Mouse (Mus musculus) left cerebral cortex, postnatal 14 days (tissue): ENCODE results near the gene Zfp626. TPM values are rescaled to one million over a fixed set of nuclear protein-coding genes. Genes with fewer than 3 reads are reported as not detected.
"Not testable (repeated sequence)": the region's sequence is repeated elsewhere in the genome, so short reads cannot be mapped to it uniquely, and the experiment has no call there.

Experiments
- DNase-seq, 2 experiments: peaks; one replicate each; pipeline ENCODE4 v3.0.0; 2021 to 2022; ENCODE audit warnings: low spot score in 2 of 2, mixed read lengths in 1 of 2
- intact Hi-C: fragments of 180-260 bp; cut with DNase I; formaldehyde crosslinking; loops from one replicate; pipeline ENCODE4 v1.15.1; 2025
- total RNA-seq, 2 experiments: library from RNA; stranded (reverse); gene quantifications; 2 replicates each; pipeline ENCODE4 v1.2.3; 2021

The Zfp626 gene
- total RNA-seq, 2 experiments from 2014 or later = 8.1 to 8.7 TPM

GRCm38 (mm10) chr7:27859301-27860251, 52.6 kb downstream of the Zfp626 start:
- DNase-seq = no peak
- intact Hi-C loops = no loop called here

GRCm38 (mm10) chr7:27860396-27861235, 53.6 kb downstream of the Zfp626 start:
- intact Hi-C loops = no loop called here
- peak; percentile 54 to 66 for DNase-seq

DNA sequence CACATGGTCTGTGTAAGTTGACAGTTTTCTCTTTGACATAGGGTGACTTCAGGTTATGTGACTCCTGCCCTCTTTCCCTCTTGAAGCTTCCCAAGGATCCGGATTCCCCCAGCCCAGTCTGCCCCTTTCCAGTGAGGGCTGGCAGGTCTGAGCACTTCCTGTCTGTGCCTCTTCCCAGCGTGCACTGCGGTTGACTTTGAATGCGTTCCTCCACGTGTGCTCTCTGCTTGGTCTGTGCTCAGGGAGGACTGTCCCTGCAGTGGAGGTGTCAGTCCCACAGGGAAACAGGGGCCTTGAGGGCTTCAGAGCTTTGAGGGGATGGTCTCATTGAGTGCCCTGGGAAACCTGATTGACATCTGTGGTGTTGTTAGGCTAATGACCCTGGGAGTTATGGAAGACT, 55.6 kb downstream of the Zfp626 start:
- DNase-seq, intact Hi-C loops: not testable (repeated sequence)

Other genes starting within 250 kb of the Zfp626 start
- 100 to 1,000 TPM; 114 to 147 TPM for gene Akt2, start 215.6 kb upstream of the Zfp626 start, total RNA-seq
- gene Ttc9b, start 153.3 kb upstream of the Zfp626 start, total RNA-seq = 100 to 1,000 TPM; 158 to 159 TPM
- 100 to 1,000 TPM; 228 to 233 TPM for gene Map3k10, start 132.6 kb upstream of the Zfp626 start, total RNA-seq
- gene Zfp607b, start 117.9 kb upstream of the Zfp626 start, total RNA-seq = 1 to 10 TPM; 8.0 to 8.1 TPM
- 10 to 100 TPM; 33.7 to 34.4 TPM for gene Zfp60, start 75.8 kb upstream of the Zfp626 start, total RNA-seq
- gene Zfp59, start 31.4 kb downstream of the Zfp626 start, total RNA-seq = 1 to 10 TPM; 4.0 to 4.5 TPM
- 1 to 10 TPM; 1.5 to 2.3 TPM for gene Zfp607a, start 50.3 kb downstream of the Zfp626 start, total RNA-seq
- gene Zfp974, start 122.3 kb downstream of the Zfp626 start, total RNA-seq = 10 to 100 TPM; 12.9 to 13.1 TPM
- gene Zfp780b, start 172.0 kb downstream of the Zfp626 start, total RNA-seq = 10 to 100 TPM; 22.2 to 22.5 TPM
- 1 to 10 TPM; 4.5 to 4.9 TPM for gene Zfp850, start 206.9 kb downstream of the Zfp626 start, total RNA-seq
- 100 to 1,000 TPM; 128 to 130 TPM for gene Psmc4, start 242.9 kb downstream of the Zfp626 start, total RNA-seq